Mouse (Mus musculus): ENCODE measurements around the gene Fmr1nb.
"Not testable (repeated sequence)": the region's sequence is repeated elsewhere in the genome, so short reads cannot be mapped to it uniquely, and the experiment has no call there.

Gene Fmr1nb

GRCm38 (mm10) chrX:68761606-68762005 lies at the start of gene Fmr1nb:
Gene Fmr1nb, plus strand, starts transcription at chrX:68761839.
- DNase-seq (ENCODE audit: low read depth, low spot score) = no peak

- DNase-seq (ENCODE audit: low read depth, low spot score) = no peak
These were observed 24.7 kb upstream of the Fmr1nb start for GRCm38 (mm10) chrX:68736902-68737301.

- no peak for DNase-seq (ENCODE audit: low read depth, low spot score)
These were observed 21.6 kb upstream of the Fmr1nb start for GRCm38 (mm10) chrX:68740088-68740487.

GRCm38 (mm10) chrX:68820449-68820848 lies 58.8 kb downstream of the Fmr1nb start:
- DNase-seq (ENCODE audit: low read depth, low spot score) = not testable (repeated sequence)

- not testable (repeated sequence) for DNase-seq (ENCODE audit: low read depth, low spot score)
These were observed 59.4 kb downstream of the Fmr1nb start, which contains the start of gene Gm14698 for GRCm38 (mm10) chrX:68821059-68821458. Gene Gm14698, plus strand, starts transcription at chrX:68821093.

GRCm38 (mm10) chrX:68839548-68840444 lies 78.2 kb downstream of the Fmr1nb start:
- peak; percentile 13 for DNase-seq (ENCODE audit: low read depth, low spot score)

Data from retina, adult 2 months (tissue).